Mouse (Mus musculus): ENCODE results near the gene Cst7. TPM values are rescaled to one million over a fixed set of nuclear protein-coding genes. Genes with fewer than 3 reads are reported as not detected.

Cst7 gene
- polyA plus RNA-seq, 1 experiment from 2014 or later = 0.58 TPM

GRCm38 (mm10) chr2:150608087-150608799 is 38.0 kb downstream of the Cst7 start, which contains the start of gene Apmap:
Gene Apmap (minus strand): TSS chr2:150608567.
- H3K4me2 ChIP-seq (ENCODE audit: low read depth, low read length) = peak within 1 kb of the TSS; percentile 74
- peak within 1 kb of the TSS; percentile 80 for H3K9ac ChIP-seq (replicated peaks; ENCODE audit: low read length)
- no peaks in the 10 kb centered on the region for H3K4me1 ChIP-seq (ENCODE audit: control insufficient read depth, insufficient read depth, low read length)
- H3K27me3 ChIP-seq (ENCODE audit: control insufficient read depth, insufficient read depth, low read length) = no peaks in the 10 kb centered on the region
- H3K9me3 ChIP-seq (replicated peaks; ENCODE audit: control insufficient read depth, low read length) = no peaks in the 10 kb centered on the region
- H3K36me3 ChIP-seq (replicated peaks; ENCODE audit: control insufficient read depth, insufficient read depth, low read depth, low read length) = no peaks in the 10 kb centered on the region
- peak within 1 kb of the TSS; percentile 90 for H3K4me3 ChIP-seq (ENCODE audit: low read depth, low read length)
- peak; percentile 98 for DNase-seq (ENCODE audit: low spot score)
- H3K27ac ChIP-seq (replicated peaks; ENCODE audit: low read depth, low read length) = no peak within 1 kb of the TSS
- under 1% methylated on average over 42 of the region's 42 CpGs for WGBS
- peak; percentile 99 for ATAC-seq (replicated peaks; ENCODE audit: insufficient number of reproducible peaks, low FRiP score, low TSS enrichment, low read depth)

GRCm38 (mm10) chr2:150608872-150609560 is 38.8 kb downstream of the Cst7 start:
- no peak overlapping the region for H3K27ac ChIP-seq (replicated peaks; ENCODE audit: low read depth, low read length)
- peak; percentile 69 for ATAC-seq (replicated peaks; ENCODE audit: insufficient number of reproducible peaks, low FRiP score, low TSS enrichment, low read depth)
- H3K36me3 ChIP-seq (replicated peaks; ENCODE audit: control insufficient read depth, insufficient read depth, low read depth, low read length) = no peaks in the 10 kb centered on the region
- peak overlapping the region; percentile 10; the same call in 1 of the 2 replicates for H3K9ac ChIP-seq (replicated peaks; ENCODE audit: low read length)
- peak overlapping the region; percentile 90 for H3K4me3 ChIP-seq (ENCODE audit: low read depth, low read length)
- peak overlapping the region; percentile 74 for H3K4me2 ChIP-seq (ENCODE audit: low read depth, low read length)
- H3K4me1 ChIP-seq (ENCODE audit: control insufficient read depth, insufficient read depth, low read length) = no peaks in the 10 kb centered on the region
- peak; percentile 87 for DNase-seq (ENCODE audit: low spot score)
- H3K9me3 ChIP-seq (replicated peaks; ENCODE audit: control insufficient read depth, low read length) = no peaks in the 10 kb centered on the region
- WGBS = under 1% methylated on average over 10 of the region's 10 CpGs
- no peaks in the 10 kb centered on the region for H3K27me3 ChIP-seq (ENCODE audit: control insufficient read depth, insufficient read depth, low read length)

- ATAC-seq (replicated peaks; ENCODE audit: insufficient number of reproducible peaks, low FRiP score, low TSS enrichment, low read depth) = no peak
- Histone ChIP-seq H3K4me1 (ENCODE audit: control insufficient read depth, insufficient read depth, low read length) (no peaks in the 10 kb centered on the region), H3K4me3 (ENCODE audit: low read depth, low read length) (no peak overlapping the region), H3K27me3 (ENCODE audit: control insufficient read depth, insufficient read depth, low read length) (no peaks in the 10 kb centered on the region), H3K27ac (replicated peaks; ENCODE audit: low read depth, low read length) (no peak overlapping the region), H3K4me2 (ENCODE audit: low read depth, low read length) (no peak overlapping the region), H3K36me3 (replicated peaks; ENCODE audit: control insufficient read depth, insufficient read depth, low read depth, low read length) (no peaks in the 10 kb centered on the region), H3K9ac (replicated peaks; ENCODE audit: low read length) (no peak overlapping the region), H3K9me3 (replicated peaks; ENCODE audit: control insufficient read depth, low read length) (no peaks in the 10 kb centered on the region)
- WGBS = 76% methylated on average over 3 of the region's 3 CpGs
- no peak for DNase-seq (ENCODE audit: low spot score)
These were observed 39.9 kb downstream of the Cst7 start for GRCm38 (mm10) chr2:150610097-150610496.

DNA sequence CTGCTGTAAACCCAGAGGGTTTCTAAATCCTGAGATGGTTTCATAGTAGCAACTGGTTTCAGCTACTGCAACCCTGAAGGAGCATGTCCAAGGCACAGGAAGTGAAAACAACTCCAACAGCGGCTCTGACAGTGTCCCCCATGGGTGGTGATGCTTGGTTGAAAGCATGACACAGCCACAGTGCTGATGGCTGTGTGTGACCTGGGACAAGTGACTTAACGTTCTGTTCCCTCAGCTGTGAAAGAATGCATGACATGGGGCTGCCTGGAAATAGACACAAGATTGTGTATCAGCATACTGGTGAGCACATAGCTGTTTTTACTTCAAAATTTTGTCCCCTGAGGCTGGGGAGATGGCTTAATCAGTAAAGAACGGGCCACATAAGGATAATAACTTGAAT is 51.5 kb downstream of the Cst7 start:
- Histone ChIP-seq H3K36me3 (replicated peaks; ENCODE audit: control insufficient read depth, insufficient read depth, low read depth, low read length) (no peaks in the 10 kb centered on the region), H3K4me2 (ENCODE audit: low read depth, low read length) (no peak overlapping the region), H3K9ac (replicated peaks; ENCODE audit: low read length) (no peak overlapping the region), H3K4me1 (ENCODE audit: control insufficient read depth, insufficient read depth, low read length) (no peaks in the 10 kb centered on the region), H3K4me3 (ENCODE audit: low read depth, low read length) (no peak overlapping the region), H3K27ac (replicated peaks; ENCODE audit: low read depth, low read length) (no peak overlapping the region), H3K27me3 (ENCODE audit: control insufficient read depth, insufficient read depth, low read length) (no peaks in the 10 kb centered on the region), H3K9me3 (replicated peaks; ENCODE audit: control insufficient read depth, low read length) (no peaks in the 10 kb centered on the region)
- DNase-seq (ENCODE audit: low spot score) (no peak), ATAC-seq (replicated peaks; ENCODE audit: insufficient number of reproducible peaks, low FRiP score, low TSS enrichment, low read depth) (no peak)
- 65% methylated on average over 3 of the region's 3 CpGs for WGBS

- Histone ChIP-seq H3K4me2 (ENCODE audit: low read depth, low read length) (no peak overlapping the region), H3K27ac (replicated peaks; ENCODE audit: low read depth, low read length) (no peak overlapping the region), H3K9ac (replicated peaks; ENCODE audit: low read length) (no peak overlapping the region), H3K27me3 (ENCODE audit: control insufficient read depth, insufficient read depth, low read length) (no peaks in the 10 kb centered on the region), H3K9me3 (replicated peaks; ENCODE audit: control insufficient read depth, low read length) (no peaks in the 10 kb centered on the region), H3K36me3 (replicated peaks; ENCODE audit: control insufficient read depth, insufficient read depth, low read depth, low read length) (no peaks in the 10 kb centered on the region), H3K4me3 (ENCODE audit: low read depth, low read length) (no peak overlapping the region), H3K4me1 (ENCODE audit: control insufficient read depth, insufficient read depth, low read length) (no peaks in the 10 kb centered on the region)
- DNase-seq (ENCODE audit: low spot score) (no peak), ATAC-seq (replicated peaks; ENCODE audit: insufficient number of reproducible peaks, low FRiP score, low TSS enrichment, low read depth) (no peak)
- WGBS = 87% methylated on average over 3 of the region's 3 CpGs
These were observed 53.7 kb downstream of the Cst7 start for GRCm38 (mm10) chr2:150623957-150624356.

- Histone ChIP-seq H3K4me1 (ENCODE audit: control insufficient read depth, insufficient read depth, low read length) (no peaks in the 10 kb centered on the region), H3K27ac (replicated peaks; ENCODE audit: low read depth, low read length) (no peak overlapping the region), H3K9me3 (replicated peaks; ENCODE audit: control insufficient read depth, low read length) (no peaks in the 10 kb centered on the region), H3K4me3 (ENCODE audit: low read depth, low read length) (no peak overlapping the region), H3K4me2 (ENCODE audit: low read depth, low read length) (no peak overlapping the region), H3K36me3 (replicated peaks; ENCODE audit: control insufficient read depth, insufficient read depth, low read depth, low read length) (no peaks in the 10 kb centered on the region), H3K27me3 (ENCODE audit: control insufficient read depth, insufficient read depth, low read length) (no peaks in the 10 kb centered on the region), H3K9ac (replicated peaks; ENCODE audit: low read length) (no peak overlapping the region)
- 0 out of 2 replicates have a peak, but pooled peaks have one; percentile 11 for ATAC-seq (replicated peaks; ENCODE audit: insufficient number of reproducible peaks, low FRiP score, low TSS enrichment, low read depth)
- no peak for DNase-seq (ENCODE audit: low spot score)
- WGBS = 89% methylated on average over 8 of the region's 8 CpGs
These were observed 54.7 kb downstream of the Cst7 start for GRCm38 (mm10) chr2:150624926-150625325.

GRCm38 (mm10) chr2:150627140-150627539 is 56.9 kb downstream of the Cst7 start:
- H3K9ac ChIP-seq (replicated peaks; ENCODE audit: low read length) = no peak overlapping the region
- H3K4me2 ChIP-seq (ENCODE audit: low read depth, low read length) = no peak overlapping the region
- H3K36me3 ChIP-seq (replicated peaks; ENCODE audit: control insufficient read depth, insufficient read depth, low read depth, low read length) = no peaks in the 10 kb centered on the region
- no peaks in the 10 kb centered on the region for H3K27me3 ChIP-seq (ENCODE audit: control insufficient read depth, insufficient read depth, low read length)
- H3K4me1 ChIP-seq (ENCODE audit: control insufficient read depth, insufficient read depth, low read length) = no peaks in the 10 kb centered on the region
- DNase-seq (ENCODE audit: low spot score) (no peak), ATAC-seq (replicated peaks; ENCODE audit: insufficient number of reproducible peaks, low FRiP score, low TSS enrichment, low read depth) (no peak)
- H3K9me3 ChIP-seq (replicated peaks; ENCODE audit: control insufficient read depth, low read length) = no peaks in the 10 kb centered on the region
- WGBS = 73% methylated on average over 6 of the region's 6 CpGs
- no peak overlapping the region for H3K4me3 ChIP-seq (ENCODE audit: low read depth, low read length)
- no peak overlapping the region for H3K27ac ChIP-seq (replicated peaks; ENCODE audit: low read depth, low read length)
